Mouse (Mus musculus): ENCODE results near the gene Gabrb2.

DNA sequence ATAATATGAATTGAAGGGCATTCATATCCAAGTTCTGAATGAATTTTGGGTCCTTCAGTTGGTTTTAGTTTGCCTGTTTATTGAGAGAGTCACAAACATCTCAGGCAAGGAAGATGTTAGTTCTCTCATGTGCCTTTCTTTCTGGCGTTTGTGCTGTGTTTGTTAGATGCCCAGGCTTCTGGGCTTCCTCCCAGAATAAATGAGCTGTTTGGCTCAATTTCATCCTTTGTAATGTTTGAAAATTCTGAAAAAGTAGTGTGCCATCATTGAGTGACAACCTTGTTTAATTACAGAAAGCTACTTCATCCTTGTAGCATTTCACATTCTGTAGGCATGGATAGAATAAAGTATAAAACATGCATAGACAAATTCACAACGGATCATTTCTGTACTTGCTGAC lies 85.9 kb downstream of the Gabrb2 start:
- TF ChIP-seq POLR2A (IDR thresholded peaks at IDR 0.05; ENCODE audit: borderline replicate concordance, low read depth, low read length) (no peak), CTCF (IDR thresholded peaks at IDR 0.05; ENCODE audit: low read depth, low read length) (no peak)

Data from bone marrow macrophage, adult 2 months (primary cell).